Mouse (Mus musculus) spleen, adult 2 months (tissue): ENCODE measurements around the gene Trim8.

Source experiments
- CTCF ChIP-seq: fragments of 200-500 bp; IDR thresholded peaks from 2 replicates; pipeline ENCODE4 v1.5.1; 2011; ENCODE audit warnings: mild to moderate bottlenecking, inconsistent platforms; ENCODE audit not compliant: insufficient read depth, insufficient read length, insufficient replicate concordance; ENCODE audit errors: extremely low read depth
- POLR2A ChIP-seq: fragments of 200-500 bp; IDR thresholded peaks from 2 replicates; pipeline ENCODE4 v1.6.1; 2011; ENCODE audit warnings: low read depth, low read length, inconsistent platforms

DNA sequence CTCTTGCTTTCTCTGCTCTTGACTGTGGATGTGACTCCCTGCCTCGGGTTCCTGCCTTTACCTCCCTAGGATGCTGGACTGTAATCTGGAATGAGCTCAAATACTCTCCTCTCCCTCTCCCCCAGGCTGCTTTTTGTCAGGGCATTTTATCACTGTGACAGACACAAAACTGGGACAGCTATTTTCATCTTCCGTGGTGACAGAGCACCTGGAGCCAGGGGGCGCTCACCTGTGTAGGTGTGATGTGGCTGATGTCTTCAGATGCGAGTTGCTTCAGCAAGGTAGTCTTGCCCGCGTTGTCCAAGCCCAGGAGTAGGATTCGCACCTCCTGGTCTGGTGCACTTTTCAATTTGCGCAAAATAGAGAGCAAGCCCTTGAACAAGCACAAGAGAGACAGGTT lies 56.5 kb downstream of the Trim8 start:
- no peak for TF ChIP-seq CTCF
- no peak for TF ChIP-seq POLR2A
